Mouse (Mus musculus): ENCODE results near the gene Plk5.

Plk5 gene

GRCm38 (mm10) chr10:80356001-80356682 is at the start of gene Plk5:
TSS of gene Plk5 (plus strand) at chr10:80356459.
- no peak for DNase-seq

- DNase-seq: no peak
Measured at GRCm38 (mm10) chr10:80311560-80311959, 44.7 kb upstream of the Plk5 start.

GRCm38 (mm10) chr10:80312586-80313504 is 43.4 kb upstream of the Plk5 start:
- no peak for DNase-seq

- DNase-seq: no peak
Measured at GRCm38 (mm10) chr10:80313627-80314201, 42.5 kb upstream of the Plk5 start.

- DNase-seq: no peak
Measured at GRCm38 (mm10) chr10:80314494-80315001, 41.7 kb upstream of the Plk5 start.

- no peak for DNase-seq
Measured at GRCm38 (mm10) chr10:80315315-80315714, 40.9 kb upstream of the Plk5 start.

- peak; percentile 43 for DNase-seq
Measured at GRCm38 (mm10) chr10:80316359-80316781, 39.9 kb upstream of the Plk5 start.

- no peak for DNase-seq
Measured at GRCm38 (mm10) chr10:80317011-80317410, 39.2 kb upstream of the Plk5 start.

- peak; percentile 98 for DNase-seq
Measured at GRCm38 (mm10) chr10:80320340-80320760, 35.9 kb upstream of the Plk5 start, which contains the start of gene 2310011J03Rik. TSS of gene 2310011J03Rik (minus strand) at chr10:80320537.

- no peak for DNase-seq
Measured at GRCm38 (mm10) chr10:80321014-80321669, 35.1 kb upstream of the Plk5 start.

- no peak for DNase-seq
Measured at GRCm38 (mm10) chr10:80321670-80322581, 34.3 kb upstream of the Plk5 start.

- peak; percentile 38 for DNase-seq
Measured at GRCm38 (mm10) chr10:80322811-80323211, 33.4 kb upstream of the Plk5 start.

- DNase-seq: peak; percentile 87
Measured at GRCm38 (mm10) chr10:80323261-80324119, 32.8 kb upstream of the Plk5 start.

GRCm38 (mm10) chr10:80324120-80325037 is 31.9 kb upstream of the Plk5 start:
- no peak for DNase-seq

GRCm38 (mm10) chr10:80325045-80325444 is 31.2 kb upstream of the Plk5 start:
- no peak for DNase-seq

- DNase-seq: peak; percentile 98
Measured at GRCm38 (mm10) chr10:80329273-80330081, 26.8 kb upstream of the Plk5 start, which contains the start of the genes Pcsk4 and Reep6. TSS of gene Pcsk4 (minus strand) at chr10:80329498. TSS of gene Reep6 (plus strand) at chr10:80329953.

GRCm38 (mm10) chr10:80330084-80330483 is 26.2 kb upstream of the Plk5 start:
- DNase-seq: no peak

GRCm38 (mm10) chr10:80330888-80331287 is 25.4 kb upstream of the Plk5 start:
- DNase-seq: peak; percentile 55
